Mouse (Mus musculus): ENCODE measurements at regions not wholly inside any gene's neighbourhood (a gene's known extent, or its start where the extent isn't known, plus 50 kb on each side); places are given as distances from the start of the nearest gene placed in this dataset.

GRCm38 (mm10) chr15:93655743-93656142 is 60.1 kb upstream of the Prickle1 start:
- no peak for TF ChIP-seq EP300 (IDR thresholded peaks at IDR 0.05; ENCODE audit: low read depth)
- no peak for TF ChIP-seq CTCF (IDR thresholded peaks at IDR 0.05; ENCODE audit: low read depth)

Measured in liver, embryonic 14.5 days (tissue).